Mouse (Mus musculus) embryonic fibroblast, embryonic 13.5 days (primary cell): ENCODE data around the gene Itpr2. TPM values are rescaled to one million over a fixed set of nuclear protein-coding genes. Genes with fewer than 3 reads are reported as not detected.

Experiments
- H3K27ac ChIP-seq: 2 replicates; pipeline ENCODE4 v1.5.1; 2012; ENCODE audit warnings: low read length, control low read depth, inconsistent platforms; ENCODE audit not compliant: insufficient read depth
- H3K4me1 ChIP-seq: 2 replicates; pipeline ENCODE4 v1.6.1; 2011; ENCODE audit warnings: low read length; ENCODE audit not compliant: control insufficient read depth, insufficient read depth
- H3K4me3 ChIP-seq: 2 replicates; pipeline ENCODE4 v1.5.1; 2011; ENCODE audit warnings: mild to moderate bottlenecking, control low read depth, low read length; ENCODE audit not compliant: insufficient read depth
- CTCF ChIP-seq: IDR thresholded peaks from 2 replicates; pipeline ENCODE4 v1.5.1; 2011; ENCODE audit warnings: mild to moderate bottlenecking, control low read depth, low read length, moderate library complexity, borderline replicate concordance; ENCODE audit not compliant: insufficient read depth
- POLR2A ChIP-seq: IDR thresholded peaks from 2 replicates; pipeline ENCODE4 v1.6.1; 2011; ENCODE audit warnings: low read depth, mild to moderate bottlenecking, control low read depth, low read length, moderate library complexity
- polyA plus RNA-seq: library from polyadenylated mRNA; stranded (reverse); fragments of >200 nt; gene quantifications from 2 replicates; pipeline ENCODE4 v1.2.4, GENCODE M21; 2011; ENCODE audit warnings: low read depth; ENCODE audit not compliant: missing spikeins, insufficient read length

Gene Itpr2
- polyA plus RNA-seq, 1 experiment: 7.7 TPM

DNA sequence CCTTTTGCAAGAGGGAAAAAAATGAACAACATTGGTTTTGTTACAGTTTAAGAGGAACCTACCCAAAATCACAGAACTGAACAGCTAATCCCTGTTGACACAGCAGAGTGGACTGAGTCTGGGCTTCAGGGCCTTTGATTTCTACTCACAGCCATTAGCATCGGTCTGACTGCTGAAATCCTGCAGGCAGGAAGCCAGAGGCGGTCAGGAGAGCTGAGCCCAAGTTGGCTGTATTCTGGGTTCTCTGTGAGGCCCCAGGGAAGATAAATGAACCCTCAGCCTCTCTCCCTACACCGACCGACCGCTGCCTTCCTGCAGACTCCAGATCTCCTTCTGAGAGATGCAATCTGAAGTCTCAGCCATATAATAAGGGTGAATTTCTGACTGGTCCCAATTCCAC lies 231.9 kb downstream of the Itpr2 start:
- TF ChIP-seq CTCF (no peak), POLR2A (no peak)
- Histone ChIP-seq H3K4me1 (no peaks in the 10 kb centered on the region; the same call in 1 of the 2 replicates), H3K4me3 (no peak overlapping the region), H3K27ac (no peak overlapping the region)

DNA sequence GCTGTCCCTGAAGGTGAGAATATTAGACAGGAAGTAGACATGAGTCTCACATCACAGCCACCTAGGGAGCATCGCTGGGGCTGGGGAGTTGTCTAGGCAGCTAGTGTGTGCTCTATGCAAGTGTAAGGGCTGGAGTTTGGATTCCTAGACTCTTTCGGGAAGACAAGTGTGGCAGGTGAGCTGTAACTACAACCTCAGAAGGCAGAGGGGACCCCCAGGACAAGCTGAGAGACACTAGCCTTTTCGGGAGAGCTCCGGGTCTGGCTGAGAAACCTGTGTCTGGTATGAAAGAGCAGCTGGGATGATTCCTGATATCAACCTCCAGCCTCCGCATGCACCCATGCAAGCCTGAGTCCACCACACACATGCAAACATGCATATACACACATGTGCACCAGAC lies 232.7 kb downstream of the Itpr2 start:
- TF ChIP-seq CTCF (no peak), POLR2A (no peak)
- H3K4me1 ChIP-seq: no peaks in the 10 kb centered on the region; the same call in 1 of the 2 replicates
- H3K4me3 ChIP-seq: no peak overlapping the region
- H3K27ac ChIP-seq: no peak overlapping the region

DNA sequence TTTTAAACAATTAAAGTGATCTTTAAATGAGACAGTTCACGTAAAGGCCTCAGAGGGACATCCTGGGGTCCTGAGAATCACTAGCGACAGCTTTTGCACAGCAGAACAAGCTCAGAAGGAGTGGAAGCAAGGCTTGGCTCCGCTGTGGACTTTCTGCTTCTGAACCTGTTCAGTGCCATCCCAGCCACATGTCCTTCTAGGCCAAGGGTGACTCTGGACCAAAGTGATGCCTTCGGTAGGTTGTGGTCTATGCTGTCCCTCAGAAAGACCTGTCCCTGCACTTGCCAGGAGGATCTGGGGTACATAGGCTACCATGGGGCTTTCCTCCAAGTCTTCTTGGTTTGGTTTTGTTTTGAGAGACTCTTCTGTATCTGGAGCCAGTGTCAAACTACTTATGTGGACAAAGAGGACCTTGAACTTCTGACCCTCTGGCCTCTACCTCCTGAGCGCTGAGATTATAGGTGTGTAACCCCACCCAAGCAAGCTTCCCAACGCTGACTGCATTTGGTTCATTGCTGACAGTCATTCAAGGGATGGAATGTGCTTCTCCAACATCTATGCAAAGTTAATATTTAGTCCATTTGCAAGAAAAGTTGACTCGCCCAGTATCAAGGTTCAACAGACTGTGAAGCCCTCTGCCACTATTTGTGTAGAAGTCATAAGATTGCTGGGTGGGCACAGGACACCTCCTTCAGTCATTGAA lies 241.2 kb downstream of the Itpr2 start:
- no peak overlapping the region for H3K27ac ChIP-seq
- TF ChIP-seq CTCF: no peak
- no peak for TF ChIP-seq POLR2A
- H3K4me3 ChIP-seq: no peak overlapping the region
- H3K4me1 ChIP-seq: no peaks in the 10 kb centered on the region

DNA sequence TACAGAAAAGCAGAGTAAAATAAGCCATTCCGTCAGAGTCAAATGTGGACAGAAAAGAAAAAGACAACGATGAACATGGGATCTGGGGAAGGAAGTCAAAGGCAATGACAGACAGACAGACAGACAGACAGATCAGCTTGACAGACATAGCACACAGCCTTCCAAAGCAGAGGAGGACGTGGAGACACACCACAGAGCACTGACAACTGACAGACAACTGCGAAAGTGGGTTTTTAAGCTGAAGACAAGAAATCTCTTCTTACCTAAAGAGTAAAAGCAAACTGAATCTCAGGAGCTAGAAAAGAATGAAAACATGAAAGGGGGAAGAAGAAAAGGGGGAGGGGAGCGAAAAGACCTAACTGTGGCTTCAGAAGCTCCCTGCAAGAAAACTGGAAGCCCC lies 243.3 kb downstream of the Itpr2 start:
- H3K27ac ChIP-seq: no peak overlapping the region
- TF ChIP-seq CTCF: no peak
- no peak for TF ChIP-seq POLR2A
- no peaks in the 10 kb centered on the region for H3K4me1 ChIP-seq
- H3K4me3 ChIP-seq: no peak overlapping the region

DNA sequence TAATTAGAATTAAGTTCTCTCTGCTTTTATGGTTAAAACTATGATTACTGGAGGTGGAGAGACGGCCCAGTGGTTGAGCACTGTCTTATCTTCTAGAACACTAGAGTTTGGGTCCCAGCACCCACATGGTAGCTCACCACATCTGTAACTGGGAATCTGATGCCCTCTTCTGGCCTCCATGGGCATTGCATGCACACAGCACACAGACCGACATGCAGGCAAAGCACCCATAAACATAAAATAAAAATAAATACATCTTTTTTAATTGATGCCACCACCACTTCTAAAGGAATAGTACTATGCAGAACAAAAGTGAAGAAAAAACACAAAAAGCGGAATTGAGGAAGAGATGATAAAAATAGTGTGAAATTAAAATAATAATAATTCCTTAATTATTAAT lies 243.8 kb downstream of the Itpr2 start:
- Histone ChIP-seq H3K27ac (no peak overlapping the region), H3K4me3 (no peak overlapping the region)
- TF ChIP-seq CTCF (no peak), POLR2A (no peak)

DNA sequence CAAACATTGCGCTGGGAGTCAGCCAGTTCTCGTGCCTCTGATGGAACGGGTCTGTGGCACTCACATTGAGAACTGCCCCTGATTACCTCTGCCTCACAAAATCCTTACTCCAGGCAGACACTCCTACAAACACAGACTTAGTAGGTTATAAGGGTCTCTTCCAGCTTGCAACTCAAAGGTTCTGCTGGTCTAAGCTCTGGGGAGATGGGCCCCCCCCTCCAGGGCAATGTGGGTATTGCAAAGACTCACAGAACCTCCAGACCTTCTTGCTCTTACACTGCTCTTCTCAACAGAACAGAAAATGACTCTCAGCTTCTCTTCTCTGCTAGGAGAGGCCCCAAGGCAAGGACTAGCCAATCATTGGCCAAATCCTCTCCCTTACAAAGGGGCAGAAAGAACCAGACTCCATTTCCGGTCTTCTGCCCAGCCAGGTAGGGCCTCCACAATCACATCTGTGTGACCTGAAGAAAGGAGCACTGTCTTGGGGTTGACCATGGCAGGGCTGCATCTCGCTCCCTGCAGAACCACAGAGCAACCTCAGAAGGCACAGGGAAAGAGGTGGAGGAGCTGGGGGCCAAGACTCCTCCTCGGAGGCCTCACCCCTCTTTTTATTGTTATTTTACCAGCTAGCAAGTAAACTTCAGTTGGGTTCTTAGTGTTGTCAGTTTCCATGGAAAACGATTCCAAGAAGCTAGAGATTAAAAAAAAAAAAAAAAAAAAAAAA lies 244.9 kb downstream of the Itpr2 start:
- Histone ChIP-seq H3K4me1 (no peaks in the 10 kb centered on the region), H3K4me3 (no peak overlapping the region), H3K27ac (no peak overlapping the region)
- TF ChIP-seq POLR2A (no peak), CTCF (no peak)

More for the DNA sequence above, 243.8 kb downstream of the Itpr2 start:
- H3K4me1 ChIP-seq: no peaks in the 10 kb centered on the region

DNA sequence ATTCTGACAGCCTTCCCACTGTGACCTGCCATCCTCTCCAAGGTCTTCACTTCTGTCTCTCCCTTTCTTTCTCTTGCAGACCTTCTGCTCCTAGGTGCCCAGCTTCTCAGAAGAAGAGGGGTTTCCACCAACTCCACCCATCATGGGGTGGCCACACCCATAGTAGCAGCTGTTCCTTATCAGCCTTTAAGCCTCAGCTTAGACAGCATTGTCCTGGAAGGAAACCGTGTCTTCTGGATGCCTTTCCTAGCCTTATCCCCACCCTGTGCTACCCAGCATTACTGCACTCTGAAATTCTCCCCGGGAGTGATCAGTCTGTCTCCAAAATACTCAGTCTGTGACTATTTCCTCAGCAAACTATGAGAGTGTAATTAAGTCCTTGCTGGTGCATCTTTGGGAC lies 245.6 kb downstream of the Itpr2 start:
- TF ChIP-seq POLR2A (no peak), CTCF (no peak)
- Histone ChIP-seq H3K4me3 (no peak overlapping the region), H3K4me1 (no peaks in the 10 kb centered on the region), H3K27ac (no peak overlapping the region)

DNA sequence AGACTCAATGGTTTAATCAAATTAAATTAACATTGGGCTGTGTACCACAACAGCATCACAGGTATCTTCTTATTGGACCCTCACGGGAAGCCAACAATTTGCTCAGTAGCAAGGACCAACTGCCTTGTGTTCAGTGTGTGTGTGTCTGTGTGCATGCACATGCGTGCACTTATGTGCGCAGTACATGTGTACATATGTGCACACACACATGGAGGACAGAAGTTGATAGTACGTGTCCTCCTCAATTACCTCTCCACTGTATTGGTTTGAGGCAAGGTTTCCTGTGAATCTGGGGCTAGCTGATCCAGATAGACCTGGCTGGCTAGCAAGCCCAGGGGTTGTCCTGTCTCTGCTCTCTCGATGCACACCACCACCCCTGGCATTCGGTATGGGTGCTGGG lies 246.4 kb downstream of the Itpr2 start:
- Histone ChIP-seq H3K27ac (no peak overlapping the region), H3K4me3 (no peak overlapping the region)
- TF ChIP-seq POLR2A: no peak
- no peak for TF ChIP-seq CTCF

DNA sequence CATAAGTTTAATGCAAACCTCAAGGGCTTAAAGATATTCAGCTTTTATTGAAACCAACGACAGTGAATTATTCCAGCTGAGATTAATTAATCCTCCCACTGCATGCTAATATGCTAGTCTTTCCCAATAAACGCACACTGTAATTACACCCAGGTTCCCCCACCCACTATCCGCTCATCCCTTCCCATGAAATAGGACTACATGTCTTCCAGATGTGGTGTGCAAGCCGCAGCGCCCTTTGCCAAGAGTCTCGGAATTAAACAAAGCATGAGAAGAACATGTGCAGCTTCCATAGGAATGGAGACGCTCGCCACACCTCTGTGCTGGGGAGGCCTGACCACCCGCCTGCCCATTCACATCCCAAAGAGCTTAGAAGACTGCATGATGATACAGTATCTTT lies 247.1 kb downstream of the Itpr2 start:
- no peak for TF ChIP-seq CTCF
- TF ChIP-seq POLR2A: no peak
- no peaks in the 10 kb centered on the region for H3K4me1 ChIP-seq
- H3K4me3 ChIP-seq: no peak overlapping the region
- H3K27ac ChIP-seq: no peak overlapping the region

More for the DNA sequence above, 246.4 kb downstream of the Itpr2 start:
- no peaks in the 10 kb centered on the region for H3K4me1 ChIP-seq

DNA sequence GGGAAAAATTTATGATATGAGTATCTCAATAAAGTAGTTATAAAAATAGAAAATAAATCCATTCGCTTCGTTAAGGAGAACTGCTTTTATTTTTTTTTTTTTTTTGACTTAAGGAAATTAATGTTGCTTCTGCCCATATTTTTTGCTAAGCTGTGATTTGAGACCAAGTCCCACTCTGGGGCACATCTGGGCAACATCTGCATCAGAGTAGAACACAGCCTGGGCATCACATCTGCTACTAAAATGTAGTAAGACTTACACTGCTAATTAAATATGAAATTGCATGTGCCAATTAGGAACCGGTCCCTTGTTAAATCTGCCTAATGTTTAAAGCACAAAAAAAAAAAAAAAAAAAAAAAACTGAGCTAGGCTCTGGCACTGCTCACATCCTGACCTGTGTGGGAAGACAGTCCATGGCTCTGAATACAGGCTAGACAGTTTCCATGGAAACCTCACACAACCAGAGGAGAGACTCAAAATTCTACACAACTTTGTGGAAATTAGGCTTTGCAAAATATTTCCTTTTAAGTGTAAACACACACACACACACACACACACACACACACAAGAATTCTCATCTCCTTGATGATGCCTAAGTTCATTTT lies 247.7 kb downstream of the Itpr2 start:
- TF ChIP-seq CTCF (no peak), POLR2A (no peak)
- H3K4me3 ChIP-seq: no peak overlapping the region
- no peaks in the 10 kb centered on the region for H3K4me1 ChIP-seq
- H3K27ac ChIP-seq: no peak overlapping the region
